Mouse (Mus musculus) adipose tissue, adult 10 weeks (tissue): ENCODE measurements around the gene BC051665. TPM values are rescaled to one million over a fixed set of nuclear protein-coding genes. Genes with fewer than 3 reads are reported as not detected.

Experiments
- polyA plus RNA-seq: library from polyadenylated mRNA; stranded (reverse); fragments of 350-450 nt; fragmentation: Illumina TruSeq; extraction: RNeasy Lipid Tissue Mini Kit (QIAGEN cat#74804); gene quantifications from one replicate; pipeline ENCODE4 v1.2.3, GENCODE M21; 2014; ENCODE audit warnings: low read depth, low replicate concordance

Gene BC051665
- polyA plus RNA-seq = not detected

DNA sequence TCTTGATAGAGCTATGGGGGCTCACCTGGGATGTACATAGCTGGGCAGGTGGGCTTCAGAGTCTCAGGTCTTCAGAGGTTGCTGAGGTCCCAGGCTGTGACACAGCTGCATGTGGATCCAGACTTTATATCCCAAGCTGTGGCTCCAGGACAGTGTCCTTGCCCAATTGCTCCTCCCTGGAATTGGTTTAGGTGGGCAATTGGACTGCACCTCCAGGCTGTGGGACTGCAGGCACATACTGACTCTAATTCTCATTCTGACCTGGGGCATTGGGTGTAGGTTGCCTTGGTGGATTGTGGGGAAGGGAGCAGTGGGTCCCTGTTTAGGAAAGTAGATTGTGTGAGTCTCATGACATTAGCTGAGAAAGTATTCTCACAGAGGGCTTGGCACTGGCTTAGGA is at the start of gene BC051665:
BC051665 (minus strand) TSS at position 101 of the 400 bp plus-strand sequence.

DNA sequence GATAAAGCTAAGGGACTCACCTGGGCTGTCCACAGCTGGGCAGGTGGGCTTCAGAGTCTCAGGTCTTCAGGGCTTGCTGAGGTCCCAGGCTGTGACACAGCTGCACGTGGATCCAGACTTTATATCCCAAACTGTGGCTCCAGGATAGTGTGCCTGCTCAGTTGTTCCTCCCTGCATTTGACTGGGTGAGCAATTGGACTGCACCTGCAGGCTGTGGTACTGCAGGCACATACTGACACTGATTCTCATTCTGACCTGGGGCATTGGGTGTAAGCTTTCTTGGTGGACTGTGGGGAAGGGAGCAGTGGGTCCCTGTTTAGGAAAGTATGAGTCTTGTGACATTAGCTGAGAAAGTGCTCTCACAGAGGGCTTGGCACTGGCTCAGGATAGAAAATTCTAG is 16.6 kb upstream of the BC051665 start, which contains the start of gene Ctsll3:
Ctsll3 (minus strand) TSS at position 101 of the 400 bp plus-strand sequence.

Other genes starting within 250 kb of the BC051665 start
- 38.3 TPM for gene Dapk1, start 184.4 kb downstream of the BC051665 start, polyA plus RNA-seq
- gene Ctsll3, start 16.5 kb upstream of the BC051665 start, polyA plus RNA-seq = not detected
- 2.1 TPM for gene 4930486L24Rik, start 78.1 kb upstream of the BC051665 start, polyA plus RNA-seq
- gene Gm49392, start 110.5 kb upstream of the BC051665 start, polyA plus RNA-seq = not detected
- 9.9 TPM for gene Ctla2b, start 111.1 kb upstream of the BC051665 start, polyA plus RNA-seq
- not detected for gene Tpbpb, start 118.5 kb upstream of the BC051665 start, polyA plus RNA-seq
- gene Gm49393, start 149.2 kb upstream of the BC051665 start, polyA plus RNA-seq = 0.82 TPM
- gene Gm49391, start 150.2 kb upstream of the BC051665 start, polyA plus RNA-seq = 2.6 TPM
- 38.0 TPM for gene Ctla2a, start 150.3 kb upstream of the BC051665 start, polyA plus RNA-seq
- gene Tpbpa, start 155.6 kb upstream of the BC051665 start, polyA plus RNA-seq = not detected
- not detected for gene Ctsj, start 219.6 kb upstream of the BC051665 start, polyA plus RNA-seq